Mouse (Mus musculus): ENCODE results near the gene Pknox2. TPM values are rescaled to one million over a fixed set of nuclear protein-coding genes. Genes with fewer than 3 reads are reported as not detected.

Gene Pknox2
- total RNA-seq, 1 experiment: 1.8 TPM

DNA sequence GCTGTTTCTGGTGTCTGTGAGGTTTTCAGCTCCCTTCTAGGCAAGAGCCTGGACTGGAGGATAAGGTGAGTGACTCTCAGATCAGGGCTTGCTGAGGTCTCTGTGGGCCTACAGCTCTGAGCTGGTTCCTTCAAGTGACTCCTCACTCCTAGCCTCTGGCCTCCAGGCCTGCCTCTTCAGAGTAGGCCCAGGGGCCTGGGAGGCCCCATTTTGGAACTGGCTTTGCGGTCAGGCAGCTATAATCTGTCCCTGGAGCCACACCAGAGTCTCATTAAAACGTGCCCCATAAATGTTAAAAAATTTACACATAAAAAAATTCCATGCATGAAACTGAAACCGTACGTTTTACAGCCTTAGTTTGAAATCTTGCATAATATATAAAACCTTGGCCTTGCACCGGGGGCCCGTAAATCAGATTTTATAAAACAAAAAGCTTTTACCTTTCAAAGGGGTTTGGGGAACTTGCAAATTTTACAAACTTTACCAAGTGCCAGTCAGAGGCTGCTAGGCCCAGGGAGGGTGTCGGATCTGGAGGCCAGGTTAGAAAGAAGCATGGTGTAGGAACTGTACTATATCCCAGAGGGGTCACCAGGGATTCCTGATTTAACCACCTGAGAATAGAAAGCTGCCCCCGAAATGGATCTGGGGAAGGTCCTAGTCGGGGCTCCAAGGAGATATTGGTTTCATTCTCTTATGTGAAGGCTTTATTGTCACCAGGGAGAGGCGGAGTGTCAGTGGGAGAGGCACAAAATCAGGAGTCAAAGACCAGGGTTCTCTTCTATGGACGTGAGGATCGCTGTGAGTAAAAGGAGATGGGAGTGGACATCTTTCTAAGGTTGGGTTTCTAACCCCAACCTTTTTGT lies 214.0 kb downstream of the Pknox2 start:
- TF ChIP-seq ZC3H11A (IDR thresholded peaks at IDR 0.05; ENCODE audit: borderline replicate concordance, low read depth, low read length) (no peak), ZNF384 (IDR thresholded peaks at IDR 0.05; ENCODE audit: low read depth, low read length) (no peak), HCFC1 (IDR thresholded peaks at IDR 0.05; ENCODE audit: borderline replicate concordance, insufficient read depth, low read length) (no peak), MAFK (IDR thresholded peaks at IDR 0.05; ENCODE audit: insufficient read depth, low read depth, low read length) (no peak), CHD2 (IDR thresholded peaks at IDR 0.05; ENCODE audit: low read depth, low read length) (no peak)
- H3K4me3 ChIP-seq (ENCODE audit: insufficient read depth in 1 of 2, low read depth in 1 of 2, low read length in 2 of 2, poor library complexity in 1 of 2, severe bottlenecking in 1 of 2): no peak overlapping the region
- H3K9me3 ChIP-seq (ENCODE audit: control insufficient read depth, insufficient read depth, low read depth, low read length): no peaks in the 10 kb centered on the region
- no peak for DNase-seq (ENCODE audit: low read depth, low spot score)
- H3K9ac ChIP-seq (ENCODE audit: insufficient read depth, low read depth, low read length, poor library complexity, severe bottlenecking): no peak overlapping the region
- peaks cover 0 to 4% of the 10 kb centered on the region in 2 experiments; a peak in 1 of 4 replicates for H3K4me1 ChIP-seq (ENCODE audit: control insufficient read depth in 2 of 2, insufficient read depth in 2 of 2, low read length in 2 of 2, poor library complexity in 1 of 2)
- no peak overlapping the region for H3K27ac ChIP-seq (ENCODE audit: insufficient read depth, low read depth, low read length, poor library complexity, severe bottlenecking)
- in situ Hi-C loops (cut with MboI; ENCODE audit: low sequenced_read_pairs in 2 of 2, unreplicated experiment in 2 of 2): no loop called here
- no peaks in the 10 kb centered on the region for H3K36me3 ChIP-seq (ENCODE audit: control insufficient read depth, insufficient read depth, low read length, poor library complexity, severe bottlenecking)

DNA sequence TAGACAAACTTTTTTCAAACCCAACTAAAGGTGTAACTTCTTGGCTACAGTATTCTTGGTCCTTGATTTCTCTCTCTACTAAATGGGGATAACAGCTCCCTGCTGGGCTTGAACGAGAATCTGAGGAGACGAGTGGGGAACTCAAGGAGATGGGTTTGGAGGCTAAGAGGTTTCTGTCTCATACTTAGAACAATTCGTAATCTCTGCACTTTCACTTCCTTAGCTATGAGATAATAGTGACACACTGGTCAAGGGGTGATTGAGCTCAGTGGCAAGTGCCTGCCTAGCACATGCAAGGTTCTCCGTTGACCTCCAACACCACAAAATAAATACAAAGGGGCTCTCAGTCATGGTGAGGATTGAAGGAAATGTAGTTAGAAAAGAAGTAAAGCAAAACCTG lies 215.6 kb downstream of the Pknox2 start:
- no peak overlapping the region for H3K9ac ChIP-seq (ENCODE audit: insufficient read depth, low read depth, low read length, poor library complexity, severe bottlenecking)
- no peak overlapping the region for H3K27ac ChIP-seq (ENCODE audit: insufficient read depth, low read depth, low read length, poor library complexity, severe bottlenecking)
- no peaks in the 10 kb centered on the region for H3K36me3 ChIP-seq (ENCODE audit: control insufficient read depth, insufficient read depth, low read length, poor library complexity, severe bottlenecking)
- H3K9me3 ChIP-seq (ENCODE audit: control insufficient read depth, insufficient read depth, low read depth, low read length): no peaks in the 10 kb centered on the region
- TF ChIP-seq MAFK (IDR thresholded peaks at IDR 0.05; ENCODE audit: insufficient read depth, low read depth, low read length): no peak
- no peak for TF ChIP-seq ZNF384 (IDR thresholded peaks at IDR 0.05; ENCODE audit: low read depth, low read length)
- in situ Hi-C loops (cut with MboI; ENCODE audit: low sequenced_read_pairs in 2 of 2, unreplicated experiment in 2 of 2): no loop called here
- DNase-seq (ENCODE audit: low read depth, low spot score): no peak
- peaks cover 0 to 4% of the 10 kb centered on the region in 2 experiments; a peak in 1 of 4 replicates for H3K4me1 ChIP-seq (ENCODE audit: control insufficient read depth in 2 of 2, insufficient read depth in 2 of 2, low read length in 2 of 2, poor library complexity in 1 of 2)
- no peak overlapping the region for H3K4me3 ChIP-seq (ENCODE audit: insufficient read depth in 1 of 2, low read depth in 1 of 2, low read length in 2 of 2, poor library complexity in 1 of 2, severe bottlenecking in 1 of 2)

DNA sequence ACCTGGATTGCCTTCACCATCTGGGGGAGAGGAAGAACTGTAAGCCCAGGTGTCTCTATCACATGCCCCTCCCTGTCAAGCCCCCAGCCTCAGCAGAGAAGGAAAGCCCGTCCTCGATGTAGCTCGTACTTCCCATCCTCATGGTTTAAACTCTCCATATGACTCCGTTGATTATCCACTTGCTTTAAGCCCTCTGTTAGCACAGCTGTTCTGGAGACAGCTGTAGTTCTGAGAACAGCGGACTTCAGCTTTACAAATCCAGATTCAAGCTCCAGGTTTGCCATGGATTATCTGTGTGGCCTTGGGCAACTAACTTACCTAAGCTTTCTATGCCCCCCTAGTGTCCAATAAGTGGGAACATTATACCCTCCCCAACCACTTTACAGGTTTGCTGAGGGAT lies 223.5 kb downstream of the Pknox2 start:
- no peaks in the 10 kb centered on the region for H3K36me3 ChIP-seq (ENCODE audit: control insufficient read depth, insufficient read depth, low read length, poor library complexity, severe bottlenecking)
- no peak overlapping the region for H3K4me3 ChIP-seq (ENCODE audit: insufficient read depth in 1 of 2, low read depth in 1 of 2, low read length in 2 of 2, poor library complexity in 1 of 2, severe bottlenecking in 1 of 2)
- H3K9ac ChIP-seq (ENCODE audit: insufficient read depth, low read depth, low read length, poor library complexity, severe bottlenecking): no peak overlapping the region
- in situ Hi-C loops (cut with MboI; ENCODE audit: low sequenced_read_pairs in 2 of 2, unreplicated experiment in 2 of 2): no loop called here
- no peaks in the 10 kb centered on the region for H3K4me1 ChIP-seq (ENCODE audit: control insufficient read depth in 2 of 2, insufficient read depth in 2 of 2, low read length in 2 of 2, poor library complexity in 1 of 2)
- no peak for DNase-seq (ENCODE audit: low read depth, low spot score)
- TF ChIP-seq HCFC1 (IDR thresholded peaks at IDR 0.05; ENCODE audit: borderline replicate concordance, insufficient read depth, low read length) (no peak), ZC3H11A (IDR thresholded peaks at IDR 0.05; ENCODE audit: borderline replicate concordance, low read depth, low read length) (no peak), CHD2 (IDR thresholded peaks at IDR 0.05; ENCODE audit: low read depth, low read length) (no peak), MAFK (IDR thresholded peaks at IDR 0.05; ENCODE audit: insufficient read depth, low read depth, low read length) (no peak), ZNF384 (IDR thresholded peaks at IDR 0.05; ENCODE audit: low read depth, low read length) (no peak)
- no peak overlapping the region for H3K27ac ChIP-seq (ENCODE audit: insufficient read depth, low read depth, low read length, poor library complexity, severe bottlenecking)
- no peaks in the 10 kb centered on the region for H3K9me3 ChIP-seq (ENCODE audit: control insufficient read depth, insufficient read depth, low read depth, low read length)

DNA sequence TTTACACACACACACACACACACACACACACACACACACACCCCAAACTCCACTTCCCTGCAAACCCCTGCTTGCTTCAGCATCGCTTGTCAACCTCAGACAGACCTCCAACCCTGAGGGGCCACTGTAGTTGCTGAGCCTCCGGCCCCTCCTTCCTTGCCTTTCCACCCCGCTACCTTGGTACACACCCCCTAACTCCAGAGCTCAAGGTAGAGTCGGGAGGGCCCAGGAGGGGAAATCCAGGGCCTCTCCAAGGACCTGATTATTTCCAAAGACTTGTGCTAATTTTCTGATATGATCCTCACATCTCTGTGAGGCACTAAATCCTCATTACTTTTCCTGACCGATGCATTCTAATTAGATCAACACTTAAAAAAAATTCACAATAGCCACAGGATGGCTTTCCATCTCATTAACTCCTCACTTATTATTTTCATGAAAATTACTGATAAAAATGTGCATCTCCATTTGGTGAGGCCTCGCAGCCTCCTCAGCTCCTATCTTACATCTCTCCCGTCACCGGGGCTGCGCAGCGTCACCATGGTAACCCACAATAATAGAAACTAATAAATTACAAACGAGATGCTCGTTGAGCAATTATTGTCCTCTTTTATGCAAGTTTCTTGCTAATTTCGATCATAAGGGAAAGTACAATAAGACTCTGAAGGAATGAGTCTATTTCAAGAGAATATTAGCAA lies 225.3 kb downstream of the Pknox2 start:
- in situ Hi-C loops (cut with MboI; ENCODE audit: low sequenced_read_pairs in 2 of 2, unreplicated experiment in 2 of 2): no loop called here
- Histone ChIP-seq H3K9me3 (ENCODE audit: control insufficient read depth, insufficient read depth, low read depth, low read length) (no peaks in the 10 kb centered on the region), H3K4me1 (ENCODE audit: control insufficient read depth in 2 of 2, insufficient read depth in 2 of 2, low read length in 2 of 2, poor library complexity in 1 of 2) (no peaks in the 10 kb centered on the region; a peak in 1 of 4 replicates), H3K4me3 (ENCODE audit: insufficient read depth in 1 of 2, low read depth in 1 of 2, low read length in 2 of 2, poor library complexity in 1 of 2, severe bottlenecking in 1 of 2) (no peak overlapping the region), H3K36me3 (ENCODE audit: control insufficient read depth, insufficient read depth, low read length, poor library complexity, severe bottlenecking) (no peaks in the 10 kb centered on the region), H3K9ac (ENCODE audit: insufficient read depth, low read depth, low read length, poor library complexity, severe bottlenecking) (no peak overlapping the region), H3K27ac (ENCODE audit: insufficient read depth, low read depth, low read length, poor library complexity, severe bottlenecking) (no peak overlapping the region)
- TF ChIP-seq ZNF384 (IDR thresholded peaks at IDR 0.05; ENCODE audit: low read depth, low read length): no peak
- no peak for TF ChIP-seq ZC3H11A (IDR thresholded peaks at IDR 0.05; ENCODE audit: borderline replicate concordance, low read depth, low read length)
- no peak for TF ChIP-seq MAFK (IDR thresholded peaks at IDR 0.05; ENCODE audit: insufficient read depth, low read depth, low read length)
- TF ChIP-seq CHD2 (IDR thresholded peaks at IDR 0.05; ENCODE audit: low read depth, low read length): no peak
- TF ChIP-seq HCFC1 (IDR thresholded peaks at IDR 0.05; ENCODE audit: borderline replicate concordance, insufficient read depth, low read length): no peak
- DNase-seq (ENCODE audit: low read depth, low spot score): no peak

Measured in ES-E14 (cell line).